In genomic region chr4:134760793-134761201, GRCm38 (mm10) we compare ENCODE assay signal across 9 mouse cellular contexts. TPM values are rescaled to one million over a fixed set of nuclear protein-coding genes. Genes with fewer than 3 reads are reported as not detected.
DNase-seq lines count a peak whose midpoint lies in the region; ATAC-seq and TF ChIP-seq lines count a peak whose summit lies in the region.
"Had no signal": no experiment of that assay in that cellular context is flagged by ENCODE, and none has a peak within 500 bp of the region (broad histone marks: within the 10 kb centered on the region; RNA-seq: fewer than 3 reads in every experiment).

No protein-coding gene starts in this region.

- H3K9me3 ChIP-seq in megakaryocyte, embryonic 14.5 days: no peaks in the 10 kb centered on the region
- no peaks in the 10 kb centered on the region for H3K9me3 ChIP-seq in intestine, postnatal 0 days (ENCODE audit: control insufficient read depth)
- no peaks in the 10 kb centered on the region for H3K9me3 ChIP-seq in lung, embryonic 15.5 days
- H3K9me3 ChIP-seq: hindbrain, embryonic 15.5 days had no signal

- peak overlapping the region; percentile 84 for H3K4me3 ChIP-seq in megakaryocyte, embryonic 14.5 days (replicated peaks)
- peak overlapping the region; percentile 40 for H3K4me3 ChIP-seq in gastrocnemius, adult 2 months
- no peak overlapping the region for H3K4me3 ChIP-seq in intestine, postnatal 0 days (ENCODE audit: low read depth, low read length)
- H3K4me3 ChIP-seq in lung, embryonic 15.5 days: no peak overlapping the region
- H3K4me3 ChIP-seq: hindbrain, embryonic 15.5 days had no signal

- H3K27ac ChIP-seq in gastrocnemius, adult 2 months: peak overlapping the region; percentile 67
- no peak overlapping the region for H3K27ac ChIP-seq in intestine, postnatal 0 days (ENCODE audit: low read depth, low read length)
- peak overlapping the region; percentile 84 for H3K27ac ChIP-seq in lung, embryonic 15.5 days
- H3K27ac ChIP-seq: hindbrain, embryonic 15.5 days had no signal

- H3K9ac ChIP-seq in intestine, postnatal 0 days (ENCODE audit: low read depth, low read length): no peak overlapping the region
- no peak overlapping the region for H3K9ac ChIP-seq in lung, embryonic 15.5 days
- H3K9ac ChIP-seq: hindbrain, embryonic 15.5 days had no signal

- ATAC-seq in megakaryocyte, adult 5-6 weeks (ENCODE audit: poor library complexity, severe bottlenecking): no peak
- ATAC-seq in intestine, postnatal 0 days: peak; percentile 16; the same call in 1 of the 2 replicates
- ATAC-seq in lung, embryonic 15.5 days (ENCODE audit: borderline replicate concordance, extremely low read depth, low FRiP score, low TSS enrichment): peak; percentile 70

- peak overlapping the region; percentile 40; the same call in 1 of the 2 replicates for H3K4me2 ChIP-seq in intestine, postnatal 0 days (replicated peaks; ENCODE audit: low read depth)
- peak overlapping the region; percentile 35 for H3K4me2 ChIP-seq in lung, embryonic 15.5 days
- H3K4me2 ChIP-seq: hindbrain, embryonic 15.5 days had no signal

- intact Hi-C loops in gastrocnemius, adult 2 months (cut with DNase I): no loop called here

- 24% methylated on average over 9 of the region's 9 CpGs for WGBS in intestine, postnatal 0 days
- WGBS in lung, embryonic 15.5 days: 6% methylated on average over 9 of the region's 9 CpGs

- H3K36me3 ChIP-seq in megakaryocyte, embryonic 14.5 days (replicated peaks; ENCODE audit: low read length): peaks cover 67% of the 10 kb centered on the region
- peaks cover 4% of the 10 kb centered on the region; the same call in 1 of the 2 replicates for H3K36me3 ChIP-seq in intestine, postnatal 0 days (ENCODE audit: control insufficient read depth, insufficient read depth)
- H3K36me3 ChIP-seq in lung, embryonic 15.5 days: no peaks in the 10 kb centered on the region
- H3K36me3 ChIP-seq: hindbrain, embryonic 15.5 days had no signal

- DNase-seq in gastrocnemius, adult 2 months: peak; percentile 81
- DNase-seq in urinary bladder, postnatal 36 days (ENCODE audit: low spot score in 2 of 2): peak; percentile 56 to 79
- no peak for DNase-seq in frontal cortex, adult 2 months (ENCODE audit: extremely low spot score in 1 of 2, low spot score in 1 of 2)
- DNase-seq in layer of hippocampus, postnatal 14 days (ENCODE audit: low spot score in 2 of 2): no peak

- no peaks in the 10 kb centered on the region for H3K27me3 ChIP-seq in megakaryocyte, embryonic 14.5 days (replicated peaks)
- no peaks in the 10 kb centered on the region for H3K27me3 ChIP-seq in intestine, postnatal 0 days (replicated peaks; ENCODE audit: control insufficient read depth, insufficient read depth, low read length)
- H3K27me3 ChIP-seq in lung, embryonic 15.5 days: no peaks in the 10 kb centered on the region

- peaks cover 99% of the 10 kb centered on the region for H3K4me1 ChIP-seq in megakaryocyte, embryonic 14.5 days
- peaks cover 20% of the 10 kb centered on the region for H3K4me1 ChIP-seq in intestine, postnatal 0 days (replicated peaks; ENCODE audit: control insufficient read depth, insufficient read depth, low read length)
- H3K4me1 ChIP-seq in lung, embryonic 15.5 days: peaks cover 76% of the 10 kb centered on the region
- H3K4me1 ChIP-seq: hindbrain, embryonic 15.5 days had no signal

- no peak for TF ChIP-seq CTCF in gastrocnemius, adult 2 months (IDR thresholded peaks at IDR 0.05)
- TF ChIP-seq CTCF in intestine, postnatal 0 days (IDR thresholded peaks at IDR 0.05; ENCODE audit: low read depth): no peak

RNA-seq across cellular contexts. Expression of gene Ldlrap1, which starts 7.0 kb away (rescaled TPM):
- 11.8 and 17.8 TPM in 2 replicates for polyA plus RNA-seq in megakaryocyte, embryonic 14.5 days (2012; ENCODE audit: insufficient read depth, low replicate concordance)
- 13.8 and 16.0 TPM in 2 replicates for total RNA-seq in megakaryocyte, adult 5-6 weeks (2015)
- 7.6 and 9.6 TPM in 2 replicates for total RNA-seq in megakaryocyte, adult 5-6 weeks (2017)
- total RNA-seq in gastrocnemius, adult 2 months (2021): 1 to 10 TPM; 5.7 to 6.6 TPM
- 18.0 and 18.1 TPM in 2 replicates for polyA plus RNA-seq in intestine, postnatal 0 days (2015; fragmentation: Nextera tagmentation; extraction: Ambion mirVana)
- polyA plus RNA-seq in lung, embryonic 15.5 days (2015; fragmentation: Nextera tagmentation; extraction: Ambion mirVana): 21.8 and 24.9 TPM in 2 replicates
- 2.8 and 2.9 TPM in 2 replicates for polyA plus RNA-seq in frontal cortex, adult 2 months (2012; rRNA removed)
- total RNA-seq in layer of hippocampus, postnatal 14 days (2021): 1 to 10 TPM; 4.6 to 4.8 TPM

RNA-seq across cellular contexts. Expression of gene Man1c1, which starts 56.7 kb away (rescaled TPM):
- polyA plus RNA-seq in megakaryocyte, embryonic 14.5 days (2012; ENCODE audit: insufficient read depth, low replicate concordance): 4.0 and 5.9 TPM in 2 replicates
- 28.0 and 33.1 TPM in 2 replicates for total RNA-seq in megakaryocyte, adult 5-6 weeks (2015)
- total RNA-seq in megakaryocyte, adult 5-6 weeks (2017): 14.1 and 16.9 TPM in 2 replicates
- total RNA-seq in gastrocnemius, adult 2 months (2021): 1 to 10 TPM; 2.9 to 4.2 TPM
- 1.7 TPM in 2 replicates for polyA plus RNA-seq in intestine, postnatal 0 days (2015; fragmentation: Nextera tagmentation; extraction: Ambion mirVana)
- 3.0 and 3.3 TPM in 2 replicates for polyA plus RNA-seq in lung, embryonic 15.5 days (2015; fragmentation: Nextera tagmentation; extraction: Ambion mirVana)
- polyA plus RNA-seq in frontal cortex, adult 2 months (2012; rRNA removed): 17.2 and 20.6 TPM in 2 replicates
- total RNA-seq in layer of hippocampus, postnatal 14 days (2021): 10 to 100 TPM; 18.9 to 19.8 TPM

Comparison
In these comparisons a context has a peak if more than half of its experiments do, and no peak if none do; other contexts are left out.
1. H3K4me3 ChIP-seq: peak in megakaryocyte, embryonic 14.5 days (single experiment) and gastrocnemius, adult 2 months (single experiment); none in intestine, postnatal 0 days (single experiment) and lung, embryonic 15.5 days (single experiment).
2. DNase-seq: peak in gastrocnemius, adult 2 months (single experiment) and urinary bladder, postnatal 36 days (2 of 2); none in frontal cortex, adult 2 months (0 of 2) and layer of hippocampus, postnatal 14 days (0 of 2).